Mouse (Mus musculus) neutrophil, adult 5-6 weeks (primary cell): ENCODE results near the gene Rsph14. TPM values are rescaled to one million over a fixed set of nuclear protein-coding genes. Genes with fewer than 3 reads are reported as not detected.
"Not testable (repeated sequence)": the region's sequence is repeated elsewhere in the genome, so short reads cannot be mapped to it uniquely, and the experiment has no call there.

Source experiments
- ATAC-seq: fragments of 151-379, 151-347 bp; 2 replicates; pipeline ENCODE4 v1.8.0; 2017; ENCODE audit warnings: mild to moderate bottlenecking, moderate TSS enrichment; ENCODE audit not compliant: insufficient number of reproducible peaks, poor library complexity, low FRiP score, severe bottlenecking; ENCODE audit errors: extremely low read depth
- total RNA-seq: library from RNA; stranded (forward); fragments of 200-1000 nt; gene quantifications from 2 replicates; pipeline ENCODE4 v1.2.3, GENCODE M21; 2017

Rsph14 gene
- total RNA-seq, 1 experiment from 2014 or later, result not detected

DNA sequence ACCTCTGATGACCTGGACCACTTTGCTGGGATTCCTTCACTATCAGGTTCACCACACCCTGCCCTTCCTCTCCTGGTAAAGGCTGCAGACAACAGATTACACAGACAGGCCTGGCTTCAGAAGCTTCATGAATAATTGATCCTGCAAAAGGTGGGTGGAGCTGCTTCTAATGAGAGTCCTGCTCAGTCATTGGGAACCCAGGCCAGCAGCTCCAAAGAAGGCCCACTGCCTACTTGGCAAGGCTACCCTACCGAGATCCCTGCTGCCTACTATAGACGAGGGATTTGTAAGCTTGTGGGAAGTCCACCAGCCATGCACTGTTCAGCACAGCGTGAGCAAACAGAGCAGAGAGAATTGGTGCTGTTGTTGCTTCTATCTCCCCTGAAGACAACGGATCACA lies 23.9 kb upstream of the Rsph14 start:
- ATAC-seq, result no peak

DNA sequence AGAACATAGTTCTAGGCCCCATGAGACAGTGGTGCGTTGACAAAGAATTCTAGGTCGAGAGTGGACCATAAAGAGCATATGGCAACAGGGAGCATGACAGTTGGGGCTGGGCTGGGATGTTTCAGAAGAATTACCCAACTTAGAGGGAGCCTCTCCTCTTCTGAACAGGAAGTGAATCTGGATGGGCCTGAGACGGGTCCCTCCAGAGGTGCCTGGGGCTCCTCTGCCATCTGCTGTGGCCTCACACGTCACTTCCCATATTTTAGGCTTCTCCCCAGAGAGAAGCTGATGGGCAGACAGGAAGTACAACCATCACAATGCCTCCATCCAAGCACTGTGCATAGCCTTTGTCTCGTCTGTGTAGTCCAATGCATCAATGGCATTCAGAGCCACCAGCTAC lies 23.3 kb upstream of the Rsph14 start:
- peak; percentile 47; the same call in 1 of the 2 replicates for ATAC-seq

DNA sequence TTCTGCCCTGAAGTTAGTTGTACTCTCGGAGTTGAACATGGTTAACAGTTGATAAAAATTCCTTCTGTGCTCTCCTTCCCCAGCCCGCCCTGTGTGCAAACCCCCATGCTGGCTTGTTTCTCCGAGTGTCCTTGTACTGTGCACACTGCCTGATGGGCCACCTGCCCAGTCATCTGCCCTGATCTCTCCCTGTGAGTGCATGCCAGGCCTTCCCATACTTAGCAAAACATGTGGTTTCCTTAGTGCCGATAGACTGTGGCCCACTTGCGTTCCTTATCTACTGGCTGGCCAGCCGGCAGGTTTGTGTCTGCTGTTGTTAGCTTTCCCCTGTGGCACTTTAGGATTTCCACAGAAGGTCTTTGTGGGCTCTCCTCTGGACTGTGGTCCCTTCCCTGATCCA lies 21.7 kb upstream of the Rsph14 start:
- ATAC-seq, result no peak

DNA sequence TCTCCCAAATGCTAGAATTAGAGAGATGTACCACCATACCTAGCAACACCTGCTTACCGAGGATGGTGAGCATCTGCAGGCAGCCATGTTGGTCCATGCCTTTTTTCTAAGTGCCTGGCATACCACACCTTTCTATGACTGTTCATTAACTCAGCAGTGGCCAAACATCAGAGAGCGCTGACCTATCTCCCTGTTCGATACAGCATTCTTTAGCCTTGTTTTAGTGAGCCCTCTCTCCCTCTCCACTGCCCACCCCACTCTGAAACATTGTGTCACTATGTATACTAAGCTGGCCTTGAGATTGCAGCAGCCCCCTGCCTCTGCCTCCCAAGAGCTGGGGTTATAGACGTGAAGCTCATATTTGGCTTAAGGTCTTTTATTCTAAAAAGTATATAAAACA lies 21.3 kb upstream of the Rsph14 start:
- no peak for ATAC-seq

DNA sequence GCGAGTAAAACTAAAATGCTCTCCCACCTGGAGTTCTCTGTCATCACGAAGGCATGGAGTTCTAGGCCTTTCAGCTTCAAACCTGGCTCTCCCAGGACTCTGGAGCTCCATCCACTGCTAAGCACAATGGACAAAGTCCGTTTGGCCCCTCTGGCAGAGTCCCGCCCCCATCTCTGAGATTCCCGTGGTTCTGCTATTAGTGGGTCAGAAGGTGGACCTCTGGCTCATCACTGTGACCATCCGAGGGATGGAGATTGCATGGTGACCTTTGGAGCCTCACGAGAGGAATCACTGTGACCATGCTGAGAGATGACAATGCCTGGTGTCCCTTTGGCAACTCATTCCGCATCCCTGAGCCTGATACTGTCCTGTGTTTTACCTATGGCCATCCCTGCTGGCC lies 20.5 kb upstream of the Rsph14 start:
- no peak for ATAC-seq

DNA sequence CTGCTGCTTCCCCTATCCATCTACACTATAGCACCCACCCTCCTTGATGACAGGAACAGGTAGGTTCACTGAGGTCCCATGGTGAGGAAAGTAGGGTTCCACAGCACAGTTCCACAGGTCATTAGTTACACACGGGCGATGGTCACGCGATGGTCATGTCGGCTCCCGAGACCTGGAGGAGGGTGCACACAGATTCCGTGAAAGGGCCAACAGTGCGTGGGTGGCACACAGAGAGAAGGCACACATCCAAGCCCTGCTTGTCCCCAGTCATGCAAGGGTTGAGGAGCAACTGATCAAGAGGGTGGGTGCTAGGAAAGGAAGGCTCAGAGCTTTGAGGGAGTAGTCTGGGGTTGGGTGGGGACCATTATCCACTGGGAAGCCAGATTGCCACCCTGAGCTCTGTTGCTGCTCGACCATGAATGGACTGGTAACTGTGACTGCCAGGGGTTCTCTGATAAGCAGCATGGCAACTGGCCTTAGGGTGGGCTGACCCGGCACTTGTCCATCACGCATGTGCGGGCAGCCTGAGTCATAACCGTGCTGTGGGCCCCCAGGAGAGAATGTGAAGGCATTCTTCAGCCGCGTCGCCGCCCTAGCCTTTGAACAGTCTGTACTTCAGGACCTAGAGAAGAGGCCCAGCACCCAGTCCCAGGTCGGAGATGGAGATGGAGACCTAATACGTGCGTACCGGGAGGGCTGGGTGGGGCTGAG lies 19.1 kb upstream of the Rsph14 start:
- no peak for ATAC-seq

DNA sequence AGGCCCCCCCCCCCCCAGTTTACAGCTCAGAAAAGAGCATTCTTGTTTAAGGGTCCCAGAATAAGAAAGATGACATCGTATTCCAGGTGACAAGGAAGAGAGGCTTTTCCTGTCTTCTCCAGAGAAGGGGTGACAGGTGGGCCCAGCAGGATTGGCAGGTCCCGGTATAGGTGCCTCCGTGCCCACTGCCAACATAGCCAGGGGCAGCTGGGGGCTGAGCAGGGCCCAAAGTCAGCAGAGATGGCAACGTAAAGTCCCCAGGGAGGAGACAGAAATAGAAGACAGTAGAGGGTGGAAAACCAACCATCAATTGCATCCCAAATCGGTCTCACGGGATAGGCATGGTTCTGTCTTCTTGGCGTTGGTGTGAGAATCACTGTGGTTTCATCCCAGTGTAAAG lies 16.3 kb upstream of the Rsph14 start:
- no peak for ATAC-seq

DNA sequence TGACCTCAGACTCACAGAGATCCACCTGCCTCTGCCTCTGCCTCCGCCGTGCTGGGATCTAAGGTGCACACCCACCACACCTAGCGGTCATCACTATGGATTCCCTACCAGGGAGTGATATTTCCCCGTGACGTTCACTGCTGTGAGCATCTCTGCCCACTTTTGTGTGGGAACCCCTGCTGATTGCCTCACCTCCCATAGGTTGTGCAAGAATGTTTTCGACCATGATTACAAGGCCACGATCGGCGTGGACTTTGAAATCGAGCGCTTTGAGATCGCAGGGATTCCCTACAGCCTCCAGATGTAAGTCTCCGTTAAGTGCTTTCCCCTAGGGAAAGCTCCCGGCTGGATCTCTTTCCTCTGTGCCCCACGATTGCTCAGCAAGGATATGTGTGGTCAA lies 13.4 kb upstream of the Rsph14 start:
- no peak for ATAC-seq

DNA sequence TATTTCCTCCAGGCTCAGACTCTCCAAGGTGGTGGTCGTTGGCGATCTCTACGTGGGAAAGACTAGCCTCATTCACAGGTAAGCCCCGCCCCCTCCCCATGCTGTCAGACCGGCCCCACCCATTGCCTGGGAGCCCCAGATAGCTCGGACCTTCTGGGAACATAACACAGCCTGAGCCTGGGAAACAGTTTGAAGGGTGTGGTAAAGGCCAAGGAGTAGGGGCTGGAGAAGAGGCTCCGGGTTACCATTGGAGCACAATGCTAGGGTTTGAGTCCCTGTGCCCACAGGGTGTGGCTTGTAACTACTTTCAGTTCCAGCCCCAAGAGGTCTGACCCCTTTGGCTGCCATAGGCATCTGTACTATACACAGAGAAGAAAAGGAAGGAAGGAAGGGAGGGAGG lies 12.1 kb upstream of the Rsph14 start:
- no peak for ATAC-seq

DNA sequence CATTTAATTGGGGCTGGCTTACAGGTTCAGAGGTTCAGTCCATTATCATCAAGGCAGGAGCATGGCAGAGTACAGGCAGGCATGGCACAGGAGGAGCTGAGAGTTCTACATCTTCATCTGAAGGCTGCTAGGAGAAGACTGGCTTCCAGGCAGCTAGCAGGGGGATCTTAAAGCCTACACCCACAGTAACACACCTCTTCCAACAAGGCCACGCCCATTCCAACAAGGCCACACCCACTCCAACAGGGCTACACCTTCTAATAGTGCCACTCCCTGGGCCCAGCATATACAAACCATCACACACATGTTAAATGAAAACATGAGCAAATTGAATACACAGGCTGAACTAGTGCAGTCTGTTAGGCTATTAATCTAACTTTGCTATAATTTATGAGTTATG lies 9.7 kb upstream of the Rsph14 start:
- not testable (repeated sequence) for ATAC-seq

DNA sequence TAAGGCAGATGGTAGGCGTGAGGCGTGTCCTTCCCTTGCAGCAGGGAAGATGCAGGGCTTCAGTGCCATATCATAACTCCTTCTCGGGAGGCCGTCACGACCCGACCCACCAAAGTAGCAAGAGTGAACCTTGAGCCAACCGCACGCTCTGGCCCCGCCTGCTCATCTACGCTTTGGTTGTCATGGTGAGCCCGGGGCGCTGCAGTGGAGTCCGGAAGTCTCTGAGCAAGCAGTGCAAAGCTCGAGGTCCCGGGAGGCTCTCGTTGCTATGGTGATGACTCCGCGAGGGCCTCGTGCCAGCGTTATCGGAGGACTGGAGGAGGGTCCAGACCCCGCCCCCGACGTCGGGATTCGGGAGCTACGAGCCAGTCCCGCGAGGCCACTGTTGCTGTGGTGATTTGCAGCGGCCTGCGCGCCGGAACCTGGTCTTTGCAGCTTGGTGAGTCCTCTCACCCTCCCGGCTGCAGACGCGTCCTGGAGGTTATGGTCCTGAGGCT lies 4.5 kb upstream of the Rsph14 start, which contains the start of gene Rab36:
Rab36 (plus strand) TSS at position 176 of the 497 bp plus-strand sequence.
- ATAC-seq, result peak; percentile 88

DNA sequence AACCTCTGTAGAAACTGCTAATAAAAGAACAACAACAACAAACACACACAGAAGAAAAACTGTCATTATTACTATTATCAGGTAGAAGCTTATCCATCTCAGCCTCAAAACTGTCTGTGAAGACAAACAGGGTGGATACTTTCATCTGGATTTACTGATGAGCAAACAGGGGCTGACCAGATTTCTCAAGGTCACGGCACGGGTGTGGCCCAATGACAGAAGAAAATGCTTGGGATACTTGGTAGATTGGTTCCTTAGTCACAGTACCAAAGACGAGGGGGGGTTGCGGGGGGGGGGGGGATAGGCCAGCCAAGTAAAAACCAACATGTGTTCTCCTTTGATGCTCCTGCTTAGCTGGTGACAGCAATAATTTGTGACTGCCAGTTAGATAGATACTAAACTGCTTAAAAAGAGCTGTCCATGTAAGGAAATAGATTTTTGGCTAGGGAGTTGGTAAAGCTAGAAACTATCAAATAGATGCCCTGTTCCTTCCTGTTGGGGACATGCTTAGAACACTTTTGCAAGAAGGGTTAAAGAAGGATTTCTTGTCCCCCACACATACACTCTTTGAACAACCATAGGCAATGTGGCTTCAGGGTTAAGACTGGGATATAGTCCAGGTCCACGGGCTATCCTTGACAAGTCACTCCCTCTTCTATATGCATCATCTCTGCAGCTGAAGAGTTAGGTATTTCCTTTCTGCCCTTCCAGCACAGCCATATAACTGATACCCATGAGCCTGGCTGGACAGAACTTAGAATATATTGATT lies 856 bp downstream of the Rsph14 start:
- ATAC-seq, result no peak

DNA sequence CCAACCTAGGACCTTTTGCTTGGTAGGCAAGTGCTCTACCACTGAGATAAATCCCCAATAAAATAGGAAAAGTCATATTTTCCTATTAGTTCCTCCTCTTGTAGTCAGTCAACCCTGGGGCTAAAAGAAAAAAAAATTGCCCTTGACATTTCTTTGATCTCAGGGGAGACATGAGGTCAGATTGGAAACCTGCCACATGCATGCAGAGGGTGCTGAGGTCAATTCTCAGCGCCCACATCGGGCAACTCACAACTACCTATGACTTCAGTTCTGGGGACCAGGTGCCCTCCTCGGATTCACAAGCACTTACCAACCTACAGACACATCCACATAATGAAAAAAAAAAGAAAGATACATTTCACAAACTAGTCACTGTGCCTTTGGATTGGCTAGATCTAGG lies 2.2 kb downstream of the Rsph14 start:
- ATAC-seq, result no peak

DNA sequence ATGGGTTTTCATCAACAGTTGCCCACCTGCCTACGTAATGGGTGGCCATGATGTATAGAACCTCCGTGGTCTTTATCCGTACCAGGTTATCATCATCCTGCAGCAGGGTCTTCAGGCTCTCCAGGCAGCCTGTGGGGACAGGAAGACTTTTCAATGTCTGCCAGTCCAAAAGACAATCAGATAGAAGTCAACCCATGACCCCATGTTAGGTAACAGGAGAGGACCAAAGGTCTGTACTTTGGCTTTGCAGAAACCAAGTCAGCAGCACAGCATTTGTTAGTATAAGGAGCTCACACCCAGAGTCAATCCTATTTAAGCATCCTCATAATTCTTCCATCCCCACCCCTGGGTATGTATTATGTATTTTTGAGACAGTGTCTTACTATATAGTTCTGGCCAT lies 2.7 kb downstream of the Rsph14 start:
- no peak for ATAC-seq

DNA sequence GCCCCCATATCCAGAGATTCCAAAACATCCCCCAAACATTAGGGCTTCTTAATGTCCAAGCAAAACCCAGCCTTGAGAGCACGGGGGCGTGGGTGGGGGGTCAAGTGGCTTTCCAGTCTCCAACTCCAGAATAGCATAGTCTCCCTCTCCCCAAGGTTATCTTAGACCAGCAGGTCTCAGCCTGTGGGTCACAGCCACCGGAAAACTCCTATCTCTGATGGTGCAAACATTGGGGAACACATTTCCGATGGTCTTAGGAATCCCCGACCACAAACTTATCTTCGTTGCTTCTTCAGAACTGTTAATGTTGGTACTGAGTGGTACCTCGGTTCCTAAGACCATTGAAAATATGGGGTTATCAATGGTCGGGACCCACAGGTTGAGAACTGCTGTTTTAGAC lies 3.6 kb downstream of the Rsph14 start:
- ATAC-seq, result no peak

DNA sequence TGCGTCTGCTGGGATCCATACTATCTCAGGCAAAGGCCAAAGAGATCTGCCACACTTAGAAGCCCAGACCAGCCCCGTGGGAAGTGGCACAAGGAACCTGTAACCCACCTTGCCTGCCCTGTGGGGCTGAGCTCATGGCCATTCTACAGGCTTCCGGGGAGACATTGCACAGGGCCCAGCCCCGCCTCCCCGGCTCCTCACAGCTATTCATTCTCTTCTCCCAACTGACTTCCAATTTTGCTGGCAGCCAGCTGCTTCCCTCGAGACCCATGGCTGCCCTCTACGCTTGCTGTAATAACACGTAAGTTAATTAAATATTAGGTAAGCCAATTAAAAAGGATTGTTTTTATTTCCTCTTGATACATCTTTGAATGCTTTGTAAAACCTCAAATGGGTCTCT lies 5.9 kb downstream of the Rsph14 start:
- no peak for ATAC-seq

DNA sequence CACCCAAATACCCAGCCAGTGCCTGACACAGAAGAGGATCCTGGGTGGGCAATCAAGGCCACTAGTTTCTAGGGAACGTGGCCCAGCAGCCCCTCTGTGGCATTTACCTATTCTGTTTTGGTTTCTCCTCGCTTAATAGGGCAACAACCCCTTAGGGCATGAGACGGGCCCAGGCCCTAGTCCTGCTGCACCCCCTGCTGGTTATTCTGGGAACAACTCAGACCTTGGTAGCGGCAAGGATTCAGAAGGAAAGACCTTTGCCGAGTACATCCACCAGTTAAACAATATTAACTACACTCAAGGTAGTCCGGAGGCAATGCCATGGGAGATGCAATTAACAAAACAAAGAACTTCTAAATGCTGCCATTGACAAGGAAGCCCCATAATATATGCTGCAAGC lies 11.2 kb downstream of the Rsph14 start:
- no peak for ATAC-seq

DNA sequence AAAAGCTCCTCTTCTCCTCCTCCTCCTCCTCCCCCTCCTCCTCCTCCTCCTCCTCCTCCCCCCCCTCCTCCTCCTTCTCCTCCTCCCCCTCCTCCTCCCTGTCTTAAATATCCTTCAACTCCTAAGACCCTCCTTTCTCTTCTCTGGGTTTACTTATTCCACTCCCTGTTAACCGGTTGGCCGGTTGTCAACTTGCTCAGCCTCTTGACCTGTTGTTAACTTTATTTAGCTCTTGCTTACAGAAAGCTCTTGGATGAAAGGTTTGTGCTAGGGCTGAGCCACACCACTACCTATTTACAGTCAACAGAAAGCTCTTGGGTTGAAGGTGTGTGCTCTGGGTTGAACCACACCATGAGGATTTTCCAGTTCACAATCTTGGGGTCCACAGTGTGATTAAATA lies 12.1 kb downstream of the Rsph14 start:
- no peak for ATAC-seq

DNA sequence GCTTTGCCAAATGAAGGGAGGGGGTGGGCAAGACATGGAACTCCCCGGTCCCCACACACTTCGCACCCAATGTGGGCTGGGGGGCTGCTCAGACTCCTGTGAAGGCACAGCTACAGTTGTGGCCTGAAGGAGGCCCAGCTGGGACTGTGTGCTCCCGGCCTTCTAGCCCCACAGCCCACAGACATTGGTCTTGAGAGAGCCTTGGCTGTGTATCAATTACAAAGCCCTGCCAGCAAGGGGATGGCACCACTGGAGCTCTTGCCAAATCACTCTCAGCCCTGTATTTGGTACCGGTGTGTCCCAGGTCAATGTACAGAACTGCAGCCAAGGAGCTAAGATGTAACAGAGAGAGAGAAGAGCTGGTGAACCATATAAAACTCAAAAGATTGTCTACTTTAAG lies 15.9 kb downstream of the Rsph14 start:
- ATAC-seq, result no peak

DNA sequence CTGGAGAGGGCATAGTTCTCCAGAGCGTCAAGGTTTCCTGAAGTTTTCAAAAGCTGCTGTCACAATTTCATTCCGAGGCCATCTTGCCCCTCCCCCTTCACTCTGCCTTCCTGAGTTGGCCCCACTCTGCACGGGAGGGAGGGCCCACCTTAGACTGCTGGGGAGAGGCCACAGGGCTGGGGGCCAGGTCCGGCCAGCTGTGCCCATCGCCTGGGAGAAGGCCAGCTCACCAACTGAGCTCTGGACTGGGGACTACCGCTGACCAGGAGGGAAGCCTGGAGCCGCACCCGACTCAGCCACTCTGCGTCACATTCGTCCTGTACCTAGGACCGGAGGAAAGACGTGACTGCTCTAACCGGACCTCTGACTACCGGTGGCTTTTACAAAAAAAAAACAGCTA lies 16.9 kb downstream of the Rsph14 start:
- no peak for ATAC-seq
